Mouse (Mus musculus) neural tube, embryonic 13.5 days (tissue): ENCODE results near the gene Carns1. TPM values are rescaled to one million over a fixed set of nuclear protein-coding genes. Genes with fewer than 3 reads are reported as not detected.

Source experiments
- ATAC-seq: fragments of 200-750 bp; cut with Nextera tagmentation; 2 replicates; pipeline ENCODE4 v1.8.0; 2017; ENCODE audit warnings: low read depth, mild to moderate bottlenecking, moderate TSS enrichment, moderate library complexity
- H3K27ac ChIP-seq: fragments of 300-500 bp; sonication (generic); replicated peaks from 2 replicates; pipeline ENCODE4 v1.5.1; 2015; ENCODE audit warnings: moderate library complexity, mild to moderate bottlenecking, inconsistent platforms
- H3K27me3 ChIP-seq: fragments of 300-500 bp; sonication (generic); 2 replicates; pipeline ENCODE4 v1.6.1; 2015; ENCODE audit warnings: mild to moderate bottlenecking, inconsistent platforms
- H3K36me3 ChIP-seq: fragments of 300-500 bp; sonication (generic); 2 replicates; pipeline ENCODE4 v1.6.1; 2015; ENCODE audit warnings: mild to moderate bottlenecking, inconsistent platforms
- H3K4me1 ChIP-seq: fragments of 300-500 bp; sonication (generic); replicated peaks from 2 replicates; pipeline ENCODE4 v1.6.1; 2015; ENCODE audit warnings: inconsistent platforms
- H3K4me2 ChIP-seq: fragments of 300-500 bp; sonication (generic); 2 replicates; pipeline ENCODE4 v1.6.1; 2015; ENCODE audit warnings: inconsistent platforms, mild to moderate bottlenecking, moderate library complexity
- H3K4me3 ChIP-seq: fragments of 300-500 bp; sonication (generic); 2 replicates; pipeline ENCODE4 v1.5.1; 2015; ENCODE audit warnings: mild to moderate bottlenecking, inconsistent platforms
- H3K9ac ChIP-seq: fragments of 300-500 bp; sonication (generic); 2 replicates; pipeline ENCODE4 v1.6.1; 2015; ENCODE audit warnings: moderate library complexity, mild to moderate bottlenecking, inconsistent platforms
- H3K9me3 ChIP-seq: fragments of 300-500 bp; sonication (generic); 2 replicates; pipeline ENCODE4 v1.6.1; 2016; ENCODE audit warnings: inconsistent platforms
- WGBS: fragments of 180-500 bp; shearing (Covaris S2); methylation state at CpG from one replicate; pipeline ENCODE4 v1.1.7; 2015; 5-methylcytosine and 5-hydroxymethylcytosine counted together
- polyA plus RNA-seq: library from polyadenylated mRNA; unstranded; fragments of >200 nt; fragmentation: Nextera tagmentation; extraction: Ambion mirVana; gene quantifications from 2 replicates; pipeline ENCODE4 v1.2.1, GENCODE M21; 2015

The Carns1 gene
- polyA plus RNA-seq, 1 experiment from 2014 or later: 5.1 TPM

GRCm38 (mm10) chr19:4153232-4153654, 22.0 kb downstream of the Carns1 start, which contains the start of gene Ptprcap:
Gene Ptprcap, plus strand, starts transcription at chr19:4153604.
- 80% methylated on average over 11 of the region's 11 CpGs for WGBS
- H3K4me1 ChIP-seq: peaks cover 28% of the 10 kb centered on the region
- H3K4me3 ChIP-seq: no peak within 1 kb of the TSS
- H3K9ac ChIP-seq: no peak within 1 kb of the TSS
- no peaks in the 10 kb centered on the region for H3K9me3 ChIP-seq
- ATAC-seq: no peak
- no peak within 1 kb of the TSS for H3K4me2 ChIP-seq
- H3K36me3 ChIP-seq: peaks cover 69% of the 10 kb centered on the region
- no peaks in the 10 kb centered on the region for H3K27me3 ChIP-seq
- H3K27ac ChIP-seq: no peak within 1 kb of the TSS

- 90% methylated on average over 8 of the region's 8 CpGs for WGBS
Measured at GRCm38 (mm10) chr19:4152445-4153231, 22.6 kb downstream of the Carns1 start.

GRCm38 (mm10) chr19:4151898-4152297, 23.4 kb downstream of the Carns1 start:
- 92% methylated on average over 5 of the region's 5 CpGs for WGBS

More at GRCm38 (mm10) chr19:4152445-4153231, 22.6 kb downstream of the Carns1 start:
- peaks cover 34% of the 10 kb centered on the region for H3K4me1 ChIP-seq
- no peaks in the 10 kb centered on the region for H3K27me3 ChIP-seq
- no peak overlapping the region for H3K4me2 ChIP-seq
- H3K27ac ChIP-seq: no peak overlapping the region
- no peak for ATAC-seq
- H3K9me3 ChIP-seq: no peaks in the 10 kb centered on the region
- no peak overlapping the region for H3K4me3 ChIP-seq
- peaks cover 63% of the 10 kb centered on the region for H3K36me3 ChIP-seq
- no peak overlapping the region for H3K9ac ChIP-seq

GRCm38 (mm10) chr19:4151488-4151860, 23.8 kb downstream of the Carns1 start:
- WGBS: 90% methylated on average over 4 of the region's 5 CpGs

More at GRCm38 (mm10) chr19:4151898-4152297, 23.4 kb downstream of the Carns1 start:
- H3K27me3 ChIP-seq: no peaks in the 10 kb centered on the region
- no peak overlapping the region for H3K9ac ChIP-seq
- H3K9me3 ChIP-seq: no peaks in the 10 kb centered on the region
- peaks cover 36% of the 10 kb centered on the region for H3K4me1 ChIP-seq
- no peak overlapping the region for H3K27ac ChIP-seq
- H3K4me3 ChIP-seq: no peak overlapping the region
- peaks cover 55% of the 10 kb centered on the region for H3K36me3 ChIP-seq
- ATAC-seq: no peak
- H3K4me2 ChIP-seq: no peak overlapping the region

GRCm38 (mm10) chr19:4150567-4151487, 24.5 kb downstream of the Carns1 start:
- ATAC-seq: no peak
- no peak overlapping the region for H3K9ac ChIP-seq
- peaks cover 45% of the 10 kb centered on the region for H3K36me3 ChIP-seq
- H3K4me2 ChIP-seq: no peak overlapping the region
- H3K27me3 ChIP-seq: no peaks in the 10 kb centered on the region
- no peak overlapping the region for H3K4me3 ChIP-seq
- WGBS: 90% methylated on average over 22 of the region's 22 CpGs
- no peaks in the 10 kb centered on the region for H3K9me3 ChIP-seq
- no peak overlapping the region for H3K27ac ChIP-seq
- peaks cover 32% of the 10 kb centered on the region for H3K4me1 ChIP-seq

More at GRCm38 (mm10) chr19:4151488-4151860, 23.8 kb downstream of the Carns1 start:
- Histone ChIP-seq H3K27ac (no peak overlapping the region), H3K4me2 (no peak overlapping the region), H3K9me3 (no peaks in the 10 kb centered on the region), H3K9ac (no peak overlapping the region), H3K4me3 (no peak overlapping the region), H3K36me3 (peaks cover 51% of the 10 kb centered on the region), H3K27me3 (no peaks in the 10 kb centered on the region), H3K4me1 (peaks cover 36% of the 10 kb centered on the region)
- no peak for ATAC-seq

GRCm38 (mm10) chr19:4149764-4150461, 25.4 kb downstream of the Carns1 start:
- H3K27ac ChIP-seq: no peak overlapping the region
- H3K4me1 ChIP-seq: peaks cover 25% of the 10 kb centered on the region
- H3K9me3 ChIP-seq: no peaks in the 10 kb centered on the region
- no peak for ATAC-seq
- H3K4me2 ChIP-seq: peak overlapping the region; percentile 94
- H3K4me3 ChIP-seq: peak overlapping the region; percentile 91
- no peaks in the 10 kb centered on the region for H3K27me3 ChIP-seq
- WGBS: 94% methylated on average over 17 of the region's 17 CpGs
- H3K36me3 ChIP-seq: peaks cover 40% of the 10 kb centered on the region
- peak overlapping the region; percentile 94 for H3K9ac ChIP-seq

GRCm38 (mm10) chr19:4149283-4149682, 26.0 kb downstream of the Carns1 start:
- Histone ChIP-seq H3K9ac (peak overlapping the region; percentile 94), H3K4me2 (peak overlapping the region; percentile 94), H3K27me3 (no peaks in the 10 kb centered on the region), H3K4me1 (peaks cover 23% of the 10 kb centered on the region), H3K27ac (no peak overlapping the region), H3K36me3 (peaks cover 40% of the 10 kb centered on the region), H3K9me3 (no peaks in the 10 kb centered on the region), H3K4me3 (peak overlapping the region; percentile 91)
- 89% methylated on average over 11 of the region's 11 CpGs for WGBS
- no peak for ATAC-seq

- H3K27ac ChIP-seq: peak overlapping the region; percentile 77
- peak; percentile 5 for ATAC-seq
- 7% methylated on average over 8 of the region's 8 CpGs for WGBS
- no peaks in the 10 kb centered on the region for H3K27me3 ChIP-seq
- peak overlapping the region; percentile 91 for H3K4me3 ChIP-seq
- H3K36me3 ChIP-seq: peaks cover 37% of the 10 kb centered on the region
- H3K9me3 ChIP-seq: no peaks in the 10 kb centered on the region
- H3K9ac ChIP-seq: peak overlapping the region; percentile 94
- H3K4me2 ChIP-seq: peak overlapping the region; percentile 94
- H3K4me1 ChIP-seq: peaks cover 23% of the 10 kb centered on the region
Measured at GRCm38 (mm10) chr19:4148819-4149218, 26.5 kb downstream of the Carns1 start.

- Histone ChIP-seq H3K4me2 (peak within 1 kb of the TSS; percentile 94), H3K4me3 (peak within 1 kb of the TSS; percentile 91), H3K9me3 (no peaks in the 10 kb centered on the region), H3K36me3 (peaks cover 33% of the 10 kb centered on the region), H3K27me3 (no peaks in the 10 kb centered on the region), H3K9ac (peak within 1 kb of the TSS; percentile 94), H3K27ac (peak within 1 kb of the TSS; percentile 77), H3K4me1 (peaks cover 23% of the 10 kb centered on the region)
- peak; percentile 93 for ATAC-seq
- under 1% methylated on average over 33 of the region's 33 CpGs for WGBS
Measured at GRCm38 (mm10) chr19:4148491-4148806, 26.8 kb downstream of the Carns1 start, which contains the start of gene Coro1b. Gene Coro1b, plus strand, starts transcription at chr19:4148619.

- WGBS: 34% methylated on average over 9 of the region's 9 CpGs
- Histone ChIP-seq H3K27me3 (no peaks in the 10 kb centered on the region), H3K4me3 (peak overlapping the region; percentile 91), H3K36me3 (peaks cover 29% of the 10 kb centered on the region), H3K9me3 (no peaks in the 10 kb centered on the region), H3K4me2 (peak overlapping the region; percentile 94), H3K9ac (peak overlapping the region; percentile 94), H3K4me1 (peaks cover 23% of the 10 kb centered on the region), H3K27ac (peak overlapping the region; percentile 77; the same call in 1 of the 2 replicates)
- ATAC-seq: peak; percentile 9
Measured at GRCm38 (mm10) chr19:4147782-4148490, 27.3 kb downstream of the Carns1 start.

- H3K4me2 ChIP-seq: no peak overlapping the region
Measured at GRCm38 (mm10) chr19:4147022-4147405, 28.3 kb downstream of the Carns1 start.

More at GRCm38 (mm10) chr19:4147022-4147405, 28.3 kb downstream of the Carns1 start:
- Histone ChIP-seq H3K27me3 (no peaks in the 10 kb centered on the region), H3K9me3 (no peaks in the 10 kb centered on the region), H3K36me3 (peaks cover 20% of the 10 kb centered on the region), H3K27ac (no peak overlapping the region), H3K4me3 (no peak overlapping the region), H3K4me1 (peaks cover 23% of the 10 kb centered on the region), H3K9ac (0 out of 2 replicates have a peak overlapping the region, but pooled peaks have one; percentile 94)
- 63% methylated on average over 3 of the region's 3 CpGs for WGBS
- ATAC-seq: no peak
